14 mouse cellular contexts compared by ENCODE assay signal in genomic region chr17:84039444-84039843, GRCm38 (mm10).
DNase-seq lines count a peak whose midpoint lies in the region; ATAC-seq and TF ChIP-seq lines count a peak whose summit lies in the region.
"Had no signal": no experiment of that assay in that cellular context is flagged by ENCODE, and none has a peak within 500 bp of the region (broad histone marks: within the 10 kb centered on the region; RNA-seq: fewer than 3 reads in every experiment).

No protein-coding gene starts in this region.

- no peak overlapping the region for H3K9ac ChIP-seq in heart, adult 2 months (ENCODE audit: low read depth, low read length)
- no peak overlapping the region for H3K9ac ChIP-seq in lung, postnatal 0 days (replicated peaks; ENCODE audit: low read depth)
- no peak overlapping the region for H3K9ac ChIP-seq in stomach, postnatal 0 days (ENCODE audit: low read length)
- H3K9ac ChIP-seq: midbrain, embryonic 12.5 days had no signal

- H3K9me3 ChIP-seq in lung, postnatal 0 days (ENCODE audit: low read length) = no peaks in the 10 kb centered on the region
- no peaks in the 10 kb centered on the region for H3K9me3 ChIP-seq in stomach, postnatal 0 days (ENCODE audit: control insufficient read depth, low read length)
- H3K9me3 ChIP-seq: midbrain, embryonic 12.5 days had no signal

- H3K4me3 ChIP-seq in heart, adult 2 months = no peak overlapping the region
- no peak overlapping the region for H3K4me3 ChIP-seq in lung, postnatal 0 days (ENCODE audit: low read depth, low read length)
- no peak overlapping the region for H3K4me3 ChIP-seq in stomach, postnatal 0 days (ENCODE audit: low read depth, low read length)
- H3K4me3 ChIP-seq: midbrain, embryonic 12.5 days had no signal

- H3K27me3 ChIP-seq in heart, adult 2 months (ENCODE audit: control insufficient read depth, insufficient read depth, low read length) = no peaks in the 10 kb centered on the region
- H3K27me3 ChIP-seq in lung, postnatal 0 days (replicated peaks; ENCODE audit: insufficient read depth, low read length) = no peaks in the 10 kb centered on the region
- H3K27me3 ChIP-seq in stomach, postnatal 0 days (ENCODE audit: control insufficient read depth, insufficient read depth, low read length) = no peaks in the 10 kb centered on the region
- H3K27me3 ChIP-seq: midbrain, embryonic 12.5 days had no signal

- DNase-seq in heart, adult 2 months = no peak
- DNase-seq in heart, postnatal 14 days = no peak
- DNase-seq in lung, postnatal 0 days (ENCODE audit: low spot score) = no peak
- no peak for DNase-seq in lung, postnatal 14 days
- no peak for DNase-seq in stomach, postnatal 0 days (ENCODE audit: low spot score)
- no peak for DNase-seq in embryo, embryonic 9.5 days (ENCODE audit: extremely low spot score)
- no peak for DNase-seq in urinary bladder, adult 18-20 months (ENCODE audit: low spot score in 2 of 2)
- DNase-seq: adrenal gland, postnatal 25 days; embryo, embryonic 11 days; heart, postnatal 4 days; kidney, adult 11 months; thymus, adult 18-20 months had no signal

- intact Hi-C loops in heart, adult 2 months (cut with DNase I) = loop anchor here (2.0 kb wide), 1 partner anchor 43 kb away; no protein-coding TSS in a partner anchor
- intact Hi-C loops in heart, postnatal 14 days (cut with DNase I) = no loop called here

- no peak overlapping the region for H3K27ac ChIP-seq in heart, adult 2 months
- H3K27ac ChIP-seq in lung, postnatal 0 days (ENCODE audit: low read length) = no peak overlapping the region
- no peak overlapping the region for H3K27ac ChIP-seq in stomach, postnatal 0 days (replicated peaks)
- H3K27ac ChIP-seq: midbrain, embryonic 12.5 days had no signal

- peak; percentile 43 for TF ChIP-seq CTCF in heart, adult 2 months (IDR thresholded peaks at IDR 0.05)
- TF ChIP-seq CTCF in lung, postnatal 0 days (IDR thresholded peaks at IDR 0.05) = peak; percentile 39
- peak; percentile 54 for TF ChIP-seq CTCF in stomach, postnatal 0 days (IDR thresholded peaks at IDR 0.05; ENCODE audit: low read depth)

- no peaks in the 10 kb centered on the region for H3K79me2 ChIP-seq in heart, adult 2 months (replicated peaks; ENCODE audit: control insufficient read depth, insufficient read depth, low read length)

- 90% methylated on average over 10 of the region's 10 CpGs for WGBS in heart, adult 2 months
- WGBS in lung, postnatal 0 days = 85% methylated on average over 10 of the region's 10 CpGs
- WGBS in stomach, postnatal 0 days = 84% methylated on average over 10 of the region's 10 CpGs

- no peak for TF ChIP-seq EP300 in heart, adult 2 months (IDR thresholded peaks at IDR 0.05; ENCODE audit: insufficient read depth, low read depth, low read length)
- TF ChIP-seq EP300 in lung, postnatal 0 days (IDR thresholded peaks at IDR 0.05) = no peak
- TF ChIP-seq EP300 in stomach, postnatal 0 days (optimal IDR thresholded peaks at IDR 0.05) = no peak

- TF ChIP-seq POLR2A in heart, adult 2 months (IDR thresholded peaks at IDR 0.05; ENCODE audit: insufficient read depth, low read depth, low read length) = no peak

- no peak for ATAC-seq in lung, postnatal 0 days
- ATAC-seq in granulocyte monocyte progenitor cell, adult 5-6 weeks (replicated peaks; ENCODE audit: poor library complexity, severe bottlenecking) = peak; percentile 34
- no peak for ATAC-seq in stomach, postnatal 0 days (ENCODE audit: low FRiP score, low TSS enrichment)

- H3K36me3 ChIP-seq in heart, adult 2 months (ENCODE audit: control insufficient read depth, insufficient read depth, low read length) = no peaks in the 10 kb centered on the region
- H3K36me3 ChIP-seq in lung, postnatal 0 days (ENCODE audit: insufficient read depth, low read length) = no peaks in the 10 kb centered on the region
- no peaks in the 10 kb centered on the region for H3K36me3 ChIP-seq in stomach, postnatal 0 days (ENCODE audit: control insufficient read depth, insufficient read depth, low read length)
- H3K36me3 ChIP-seq: midbrain, embryonic 12.5 days had no signal

- no peak overlapping the region for H3K4me2 ChIP-seq in lung, postnatal 0 days (replicated peaks; ENCODE audit: low read depth, low read length)
- no peak overlapping the region for H3K4me2 ChIP-seq in stomach, postnatal 0 days (replicated peaks; ENCODE audit: low read depth)
- H3K4me2 ChIP-seq: midbrain, embryonic 12.5 days had no signal

- peaks cover 20% of the 10 kb centered on the region for H3K4me1 ChIP-seq in heart, adult 2 months (ENCODE audit: control insufficient read depth, insufficient read depth, low read length)
- H3K4me1 ChIP-seq in lung, postnatal 0 days (ENCODE audit: insufficient read depth, low read depth, low read length) = peaks cover 10% of the 10 kb centered on the region; the same call in 1 of the 2 replicates
- no peaks in the 10 kb centered on the region; the same call in 1 of the 2 replicates for H3K4me1 ChIP-seq in stomach, postnatal 0 days (replicated peaks; ENCODE audit: control insufficient read depth, insufficient read depth)
